Mouse (Mus musculus) heart, embryonic 14.5 days (tissue): ENCODE measurements around the gene Hmg20b. TPM values are rescaled to one million over a fixed set of nuclear protein-coding genes. Genes with fewer than 3 reads are reported as not detected.

Experiments
- ATAC-seq: fragments of 200-750 bp; cut with Nextera tagmentation; 2 replicates; pipeline ENCODE4 v1.8.0; 2017; ENCODE audit warnings: low read depth, moderate TSS enrichment; ENCODE audit not compliant: insufficient number of reproducible peaks, insufficient read depth, low FRiP score
- H3K27ac ChIP-seq, 2 experiments: fragments of 200-500 bp in 1 of 2; fragments of 300-500 bp in 1 of 2; sonication (generic) in 1 of 2; replicated peaks in 1 of 2; 2 replicates each; pipeline ENCODE4 v1.5.1; 2012 to 2014; ENCODE audit warnings: low read depth in 2 of 2, low read length in 2 of 2, control low read depth in 1 of 2, mild to moderate bottlenecking in 1 of 2, mixed read lengths in 1 of 2; ENCODE audit not compliant: control insufficient read depth in 1 of 2, insufficient read depth in 1 of 2
- H3K27me3 ChIP-seq: fragments of 300-500 bp; sonication (generic); 2 replicates; pipeline ENCODE4 v1.6.1; 2014; ENCODE audit warnings: mild to moderate bottlenecking, low read length, control low read depth; ENCODE audit not compliant: control insufficient read depth, insufficient read depth
- H3K36me3 ChIP-seq: fragments of 300-500 bp; sonication (generic); 2 replicates; pipeline ENCODE4 v1.6.1; 2014; ENCODE audit warnings: mild to moderate bottlenecking, control low read depth, low read length, mixed read lengths; ENCODE audit not compliant: control insufficient read depth, insufficient read depth
- H3K4me1 ChIP-seq, 2 experiments: fragments of 200-500 bp in 1 of 2; fragments of 300-500 bp in 1 of 2; sonication (generic) in 1 of 2; 2 replicates each; pipeline ENCODE4 v1.6.1; 2012 to 2014; ENCODE audit warnings: low read length in 2 of 2, control low read depth in 1 of 2, mixed read lengths in 1 of 2; ENCODE audit not compliant: control insufficient read depth in 2 of 2, insufficient read depth in 2 of 2
- H3K4me2 ChIP-seq: fragments of 300-500 bp; sonication (generic); 2 replicates; pipeline ENCODE4 v1.6.1; 2014; ENCODE audit warnings: mild to moderate bottlenecking, low read length
- H3K4me3 ChIP-seq, 2 experiments: fragments of 200-500 bp in 1 of 2; fragments of 300-500 bp in 1 of 2; sonication (generic) in 1 of 2; 2 replicates each; pipeline ENCODE4 v1.5.1; 2012 to 2014; ENCODE audit warnings: low read length in 2 of 2, mild to moderate bottlenecking in 2 of 2, control low read depth in 1 of 2, low read depth in 1 of 2, moderate library complexity in 1 of 2; ENCODE audit not compliant: control insufficient read depth in 1 of 2, insufficient read depth in 1 of 2
- H3K9ac ChIP-seq: fragments of 300-500 bp; sonication (generic); 2 replicates; pipeline ENCODE4 v1.6.1; 2014; ENCODE audit warnings: mild to moderate bottlenecking, low read length
- H3K9me3 ChIP-seq: fragments of 300-500 bp; sonication (generic); 2 replicates; pipeline ENCODE4 v1.6.1; 2016; ENCODE audit warnings: low read length, control low read depth; ENCODE audit not compliant: control insufficient read depth
- WGBS: fragments of 180-500 bp; shearing (Covaris S2); extraction: QIAGEN DNeasy Blood & Tissue Kit; methylation state at CpG from one replicate; pipeline ENCODE4 v1.1.7; 2014; 5-methylcytosine and 5-hydroxymethylcytosine counted together
- polyA plus RNA-seq: library from polyadenylated mRNA; unstranded; fragments of >200 nt; fragmentation: Nextera tagmentation; extraction: Ambion mirVana; gene quantifications from 2 replicates; pipeline ENCODE4 v1.2.1, GENCODE M21; 2014

The Hmg20b gene
- polyA plus RNA-seq, 1 experiment from 2014 or later: 97.0 TPM

DNA sequence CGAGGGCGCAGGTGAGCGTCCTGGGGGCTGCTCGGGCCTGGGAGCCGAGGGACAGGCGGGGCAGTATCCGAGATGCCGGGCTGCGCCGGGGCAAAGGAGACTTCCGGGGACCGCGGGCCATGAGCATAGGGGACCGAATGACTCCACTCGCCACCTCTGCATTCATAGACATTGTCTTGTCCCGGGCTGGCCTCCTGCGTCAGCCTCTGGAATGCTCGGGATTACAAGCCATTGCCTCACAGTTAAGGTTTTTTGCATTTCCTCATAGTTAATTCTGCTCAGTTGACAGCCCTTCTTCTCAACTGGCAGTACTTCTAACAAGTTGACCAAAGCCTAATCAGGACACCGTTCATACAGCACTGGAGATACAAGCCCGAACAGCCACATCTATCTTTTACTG, 28.8 kb downstream of the Hmg20b start:
- Histone ChIP-seq H3K27ac (peak overlapping the region; percentile 36 to 89; a peak in 2 of 4 replicates), H3K9ac (peak overlapping the region; percentile 93), H3K9me3 (no peaks in the 10 kb centered on the region), H3K4me3 (peak overlapping the region; percentile 80 to 92), H3K36me3 (peaks cover 54% of the 10 kb centered on the region), H3K27me3 (no peaks in the 10 kb centered on the region), H3K4me1 (peaks cover 24 to 33% of the 10 kb centered on the region in 2 experiments), H3K4me2 (peak overlapping the region; percentile 92)
- WGBS: 2% methylated on average over 20 of the region's 20 CpGs
- ATAC-seq: no peak

DNA sequence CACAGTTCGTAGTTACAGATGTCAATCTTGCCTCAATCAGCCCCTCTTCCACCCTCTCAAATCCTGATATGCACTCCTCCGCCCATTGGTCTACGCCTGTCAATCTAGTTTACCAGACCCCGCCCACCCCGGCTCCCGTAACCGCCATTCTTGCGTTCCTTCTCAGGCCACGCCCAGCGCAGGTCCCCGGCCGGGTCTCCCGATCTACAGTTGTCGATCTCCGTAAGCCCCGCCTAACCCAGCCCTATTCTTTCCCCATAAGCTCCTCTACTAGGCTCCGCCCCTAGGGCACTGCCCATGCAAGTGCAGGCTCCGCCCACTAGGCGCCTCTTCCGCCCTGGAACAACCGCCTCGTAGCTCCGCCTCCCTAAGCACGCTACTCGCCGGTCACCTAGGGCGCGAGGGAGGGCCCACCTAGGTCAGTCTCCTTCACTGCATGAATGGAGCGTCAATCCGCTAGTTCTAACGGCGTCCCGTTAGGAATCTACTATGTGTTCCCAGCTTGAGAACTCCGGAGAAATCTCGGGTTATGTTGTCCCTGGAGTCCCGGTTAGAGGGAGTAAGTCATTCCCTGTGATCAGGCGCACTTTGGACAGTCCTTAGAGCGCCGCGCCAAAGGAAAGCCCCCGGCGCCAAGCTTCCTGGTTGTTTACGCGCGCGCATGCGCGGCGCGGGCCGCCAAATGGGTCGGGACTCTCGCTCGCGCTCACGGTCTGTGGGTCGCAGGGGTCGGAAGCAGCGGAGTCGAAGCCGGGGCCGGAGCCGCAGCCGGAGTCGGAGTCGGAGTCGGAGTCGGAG, 29.5 kb downstream of the Hmg20b start, which contains the start of gene Cactin:
Gene Cactin (plus strand): TSS at position 554 of the 798 bp plus-strand sequence.
- Histone ChIP-seq H3K4me1 (peaks cover 24 to 34% of the 10 kb centered on the region in 2 experiments), H3K4me2 (peak within 1 kb of the TSS; percentile 92), H3K9ac (peak within 1 kb of the TSS; percentile 93), H3K27ac (peak within 1 kb of the TSS; percentile 89 to 96), H3K9me3 (no peaks in the 10 kb centered on the region), H3K4me3 (peak within 1 kb of the TSS; percentile 80 to 92), H3K36me3 (peaks cover 52% of the 10 kb centered on the region), H3K27me3 (no peaks in the 10 kb centered on the region)
- WGBS: under 1% methylated on average over 68 of the region's 68 CpGs
- ATAC-seq: peak; percentile 91

DNA sequence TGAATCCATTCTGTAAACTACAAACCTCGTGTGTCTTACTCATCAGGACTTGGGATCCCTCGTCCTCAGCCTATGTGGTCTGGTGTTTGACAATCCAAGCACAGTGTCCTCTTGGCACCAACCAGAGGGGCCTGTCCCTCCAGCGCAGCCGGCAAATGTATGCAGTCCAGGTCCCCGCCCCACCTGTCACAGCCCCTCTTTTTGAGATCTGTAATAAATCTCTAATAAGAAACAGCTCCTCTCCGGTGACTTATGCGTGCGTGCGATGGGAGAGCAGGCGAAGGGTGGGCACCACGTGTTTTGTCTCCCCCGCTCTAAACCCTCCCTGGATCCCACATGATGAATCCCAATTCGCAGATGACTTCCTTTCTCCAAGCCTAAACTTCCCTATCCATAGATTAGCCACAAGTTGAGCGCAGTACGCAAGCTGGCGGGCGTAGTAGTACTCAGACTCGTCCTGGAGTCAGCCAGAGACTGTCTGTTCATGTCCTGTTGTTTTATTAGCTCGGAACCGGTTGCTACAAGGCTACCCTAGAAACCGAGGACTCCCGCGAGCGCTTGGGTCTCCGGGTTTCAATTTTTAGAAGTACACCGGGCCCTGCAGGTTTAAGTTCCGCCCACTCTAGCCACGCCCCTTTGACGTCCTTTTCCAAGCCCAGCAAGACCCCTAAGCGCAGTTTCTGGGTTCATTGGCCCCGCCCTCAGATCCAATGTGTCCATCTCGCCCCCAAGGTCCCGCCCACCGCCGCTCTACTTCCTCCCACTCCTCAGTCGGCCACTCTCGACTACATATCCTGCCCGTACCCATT, 30.3 kb downstream of the Hmg20b start:
- H3K9me3 ChIP-seq: no peaks in the 10 kb centered on the region
- peak overlapping the region; percentile 89 to 92 for H3K27ac ChIP-seq
- ATAC-seq: no peak
- WGBS: 2% methylated on average over 38 of the region's 38 CpGs
- no peaks in the 10 kb centered on the region for H3K27me3 ChIP-seq
- H3K4me2 ChIP-seq: peak overlapping the region; percentile 82
- H3K4me3 ChIP-seq: peak overlapping the region; percentile 64 to 92
- H3K36me3 ChIP-seq: peaks cover 52% of the 10 kb centered on the region
- peak overlapping the region; percentile 71 for H3K9ac ChIP-seq
- peaks cover 24 to 34% of the 10 kb centered on the region in 2 experiments for H3K4me1 ChIP-seq

DNA sequence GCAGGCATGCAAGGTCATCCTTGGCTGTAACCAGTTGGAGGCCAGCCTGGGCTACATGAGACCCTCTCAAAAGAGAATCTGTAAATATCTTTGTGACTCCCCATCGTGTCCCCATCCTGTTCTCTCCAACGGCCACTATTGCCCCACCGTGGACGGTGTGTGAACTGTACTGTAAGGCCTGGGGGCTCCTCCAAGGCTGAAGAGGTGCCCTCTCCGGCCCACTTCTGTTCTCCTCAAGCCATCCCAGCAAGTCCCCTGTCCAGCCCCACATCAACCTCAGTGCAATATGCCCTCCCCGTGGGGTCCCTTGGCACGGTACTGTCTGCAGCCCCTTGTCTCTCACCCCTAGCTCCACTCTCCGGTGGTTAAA, 31.0 kb downstream of the Hmg20b start:
- Histone ChIP-seq H3K4me1 (peaks cover 24 to 34% of the 10 kb centered on the region in 2 experiments), H3K27ac (peak overlapping the region; percentile 89 to 92), H3K9ac (peak overlapping the region; percentile 71), H3K27me3 (no peaks in the 10 kb centered on the region), H3K4me3 (peak overlapping the region; percentile 64 to 92; a peak in 3 of 4 replicates), H3K36me3 (peaks cover 52% of the 10 kb centered on the region), H3K9me3 (no peaks in the 10 kb centered on the region), H3K4me2 (peak overlapping the region; percentile 82)
- 24% methylated on average over 8 of the region's 8 CpGs for WGBS
- ATAC-seq: no peak

DNA sequence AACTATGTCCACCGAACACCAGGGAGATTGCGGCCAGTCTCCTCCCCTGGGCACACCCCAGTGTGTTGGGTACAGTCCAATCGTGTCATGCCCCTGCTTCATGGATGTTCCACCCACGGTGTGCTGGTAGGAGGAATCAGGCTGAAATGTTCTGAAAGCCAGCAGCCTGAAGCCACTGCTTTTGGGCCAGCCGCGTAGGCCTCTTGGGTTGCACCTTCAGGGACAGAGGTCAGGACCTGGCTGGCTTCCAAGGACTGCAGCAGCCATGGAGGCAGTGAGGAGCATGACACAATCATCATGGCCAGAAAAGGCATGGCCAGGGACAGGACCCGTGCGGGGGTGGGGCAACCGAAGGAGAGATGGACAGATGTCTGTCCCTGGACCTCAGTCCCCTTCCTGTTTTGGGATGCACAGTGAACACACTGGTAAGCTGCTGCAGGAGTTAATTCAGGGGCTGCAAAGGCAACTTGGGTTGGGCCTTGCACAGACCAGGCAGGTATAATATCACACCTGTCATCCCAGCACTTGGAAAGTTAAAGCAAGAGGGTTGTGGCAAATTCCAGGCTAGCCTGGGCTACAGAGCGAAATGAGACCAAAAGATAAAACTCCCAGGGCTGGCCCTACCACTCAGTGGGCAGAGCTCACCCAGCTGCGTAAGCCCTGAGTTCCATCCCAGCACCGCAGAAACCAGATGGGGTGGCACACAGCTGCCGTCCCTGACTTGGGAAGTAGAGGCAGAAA, 31.5 kb downstream of the Hmg20b start:
- peaks cover 52% of the 10 kb centered on the region for H3K36me3 ChIP-seq
- peak overlapping the region; percentile 71 for H3K9ac ChIP-seq
- H3K9me3 ChIP-seq: no peaks in the 10 kb centered on the region
- ATAC-seq: no peak
- H3K27ac ChIP-seq: peak overlapping the region in 1 of 2 experiments; percentile 89; a peak in 1 of 4 replicates
- WGBS: 84% methylated on average over 13 of the region's 13 CpGs
- H3K4me1 ChIP-seq: peaks cover 24 to 34% of the 10 kb centered on the region in 2 experiments
- H3K4me3 ChIP-seq: no peak overlapping the region; a peak in 1 of 4 replicates
- H3K27me3 ChIP-seq: no peaks in the 10 kb centered on the region
- peak overlapping the region; percentile 82; the same call in 1 of the 2 replicates for H3K4me2 ChIP-seq

DNA sequence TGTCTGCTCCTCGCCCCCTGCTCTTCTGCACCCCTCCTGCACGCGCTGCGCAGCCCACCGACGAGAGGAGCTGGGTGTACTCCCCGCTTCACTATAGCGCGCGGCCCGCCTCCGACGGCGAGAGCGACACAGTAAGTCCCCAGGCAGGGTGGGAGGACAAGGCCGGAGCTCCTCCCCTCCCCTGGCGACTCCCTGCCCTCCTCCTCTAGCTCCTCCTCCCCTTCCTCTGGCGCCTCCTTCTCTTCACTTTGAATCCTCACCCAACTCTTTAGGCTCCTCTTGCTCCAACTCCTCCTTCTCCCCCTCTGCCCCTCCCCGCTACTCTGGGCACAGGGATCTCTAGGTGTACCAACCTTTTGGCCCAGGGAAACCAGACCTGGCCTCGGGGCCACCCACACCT, 33.0 kb downstream of the Hmg20b start:
- H3K4me1 ChIP-seq: peaks cover 24 to 34% of the 10 kb centered on the region in 2 experiments
- H3K4me2 ChIP-seq: peak overlapping the region; percentile 57
- H3K36me3 ChIP-seq: peaks cover 52% of the 10 kb centered on the region
- no peaks in the 10 kb centered on the region for H3K9me3 ChIP-seq
- 17% methylated on average over 20 of the region's 20 CpGs for WGBS
- H3K27ac ChIP-seq: no peak overlapping the region
- H3K4me3 ChIP-seq: peak overlapping the region; percentile 16 to 22; a peak in 2 of 4 replicates
- H3K9ac ChIP-seq: peak overlapping the region; percentile 65
- no peaks in the 10 kb centered on the region for H3K27me3 ChIP-seq
- ATAC-seq: no peak
